Mouse (Mus musculus) spleen, adult 12 weeks (tissue): ENCODE measurements at regions not wholly inside any gene's neighbourhood (a gene's known extent, or its start where the extent isn't known, plus 50 kb on each side); places are given as distances from the start of the nearest gene placed in this dataset.
"Not testable (repeated sequence)": the region's sequence is repeated elsewhere in the genome, so short reads cannot be mapped to it uniquely, and the experiment has no call there.

ENCODE experiments used
- DNase-seq: peaks from one replicate; pipeline ENCODE4 v3.0.0; 2022; ENCODE audit warnings: low spot score

DNA sequence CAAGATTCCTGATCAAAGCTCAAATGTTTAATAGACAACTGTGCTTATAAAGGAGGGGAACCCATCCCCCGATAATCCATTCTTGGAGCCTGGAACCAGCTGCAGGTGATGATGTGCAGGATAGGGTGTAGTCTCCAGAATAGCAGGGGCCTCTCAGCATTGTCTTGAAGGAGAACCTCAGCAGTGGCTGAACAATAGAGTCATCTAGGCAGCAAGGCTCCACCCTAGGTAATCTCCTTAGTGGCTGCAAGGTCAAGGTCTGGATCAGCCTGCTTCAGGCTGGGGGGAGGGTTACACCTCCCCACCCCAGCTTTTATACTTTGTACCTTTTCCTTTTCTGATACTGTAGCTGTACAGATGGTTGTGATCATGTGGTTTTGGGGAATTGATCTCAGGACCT lies 116.8 kb upstream of the Mettl4 start:
- no peak for DNase-seq

DNA sequence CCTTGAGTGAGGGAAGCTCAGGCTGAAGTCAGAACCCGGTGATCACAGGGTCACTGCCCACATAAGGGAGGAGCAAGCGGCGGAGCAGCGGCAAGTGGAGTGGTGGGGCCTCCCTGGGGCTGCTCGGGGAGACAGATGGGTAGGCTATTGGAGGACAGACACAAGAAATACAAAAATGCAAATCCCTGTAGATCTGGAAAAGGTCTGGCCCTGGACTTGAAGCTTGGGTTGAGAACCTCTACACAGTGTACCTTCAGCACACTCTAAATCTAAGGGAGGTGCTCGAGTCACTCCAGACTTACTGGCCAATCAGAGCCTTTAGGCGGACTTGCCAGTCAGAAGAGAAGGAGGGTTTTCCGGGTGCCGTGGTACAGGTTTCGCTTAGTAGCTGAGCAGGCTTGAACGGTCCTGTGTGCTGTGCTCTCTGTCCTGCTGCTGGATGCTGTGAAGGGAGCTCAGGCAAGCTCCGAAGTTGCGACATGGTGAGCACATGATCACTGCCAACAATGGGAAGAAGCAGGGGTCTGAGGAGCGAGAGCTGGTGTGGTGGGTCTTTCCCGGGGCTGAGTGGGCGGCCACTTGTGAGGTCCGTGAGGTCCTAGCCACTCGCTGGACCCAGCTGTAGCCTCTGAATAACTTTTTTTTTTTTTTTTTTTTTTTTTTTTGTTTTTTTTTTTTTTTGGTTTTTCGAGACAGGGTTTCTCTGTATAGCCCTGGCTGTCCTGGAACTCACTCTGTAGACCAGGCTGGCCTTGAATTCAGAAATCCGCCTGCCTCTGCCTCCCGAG lies 114.9 kb upstream of the Mettl4 start:
- DNase-seq, result peak; percentile 58

DNA sequence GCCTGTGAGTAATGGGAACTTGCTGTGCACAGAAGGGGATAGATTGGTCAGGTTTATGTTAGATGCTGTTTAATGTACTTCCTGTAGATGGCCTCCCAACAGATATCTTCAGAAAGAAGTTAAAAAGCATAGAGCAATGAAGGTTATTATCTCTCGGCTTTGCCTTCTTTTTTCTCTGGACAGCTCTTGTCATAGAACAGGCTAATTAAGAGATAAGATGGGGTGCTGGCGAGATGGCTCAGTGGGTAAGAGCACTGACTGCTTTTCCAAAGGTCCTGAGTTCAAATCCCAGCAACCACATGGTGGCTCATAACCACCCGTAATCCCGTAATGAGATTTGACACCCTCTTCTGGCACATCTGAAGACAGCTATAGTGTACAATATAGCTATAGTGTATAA lies 104.9 kb upstream of the Mettl4 start:
- DNase-seq, result not testable (repeated sequence)

DNA sequence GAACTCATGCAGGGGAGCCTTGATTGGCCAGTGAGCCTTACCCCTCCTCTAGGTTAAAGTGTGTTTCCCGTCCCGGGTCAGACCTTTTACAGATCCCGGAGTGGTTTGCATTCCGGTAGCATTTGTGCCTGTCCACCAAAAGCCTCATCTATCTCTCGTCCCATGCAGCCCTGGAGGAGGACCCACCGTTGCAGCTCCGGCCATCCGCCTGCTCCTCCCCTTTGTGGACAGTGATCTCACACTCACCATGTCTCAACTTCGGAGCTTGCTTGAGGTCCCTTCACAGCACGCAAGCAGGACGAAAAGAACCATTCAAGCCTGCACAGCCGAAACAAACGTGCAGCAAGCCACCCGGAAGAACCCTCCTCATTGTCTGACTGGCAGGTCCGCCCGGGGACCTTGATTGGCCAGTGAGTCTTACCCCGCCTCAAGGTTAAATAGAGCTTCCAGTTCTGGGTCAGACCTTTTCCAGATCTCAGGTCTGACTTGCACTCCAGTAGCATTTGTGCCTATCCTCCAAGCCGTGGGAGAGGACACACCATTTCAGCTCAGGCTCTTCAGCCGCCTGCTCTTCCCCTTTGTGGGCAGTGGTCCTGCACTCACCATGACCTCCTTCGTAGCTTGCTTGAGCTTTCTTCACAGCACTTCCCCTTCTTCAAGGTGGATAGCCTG lies 84.8 kb upstream of the Mettl4 start:
- DNase-seq, result peak; percentile 55

DNA sequence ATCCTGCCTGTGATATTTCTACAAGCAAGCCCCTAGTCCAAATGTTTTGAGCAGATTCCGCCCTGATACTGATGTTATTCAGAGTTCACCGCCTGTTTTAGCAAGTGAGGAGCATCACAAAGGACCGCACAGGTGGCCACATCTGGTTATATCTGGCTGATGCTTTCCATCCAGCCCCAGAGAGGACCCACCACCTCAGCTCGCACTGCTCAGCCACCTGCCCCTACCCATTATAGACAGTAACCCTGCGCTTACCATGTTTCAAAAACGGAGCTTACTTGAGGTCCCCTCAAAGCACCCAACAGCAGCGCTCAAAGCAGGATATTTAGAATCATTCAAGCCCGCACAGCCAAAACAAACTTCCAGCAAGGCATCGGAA lies 84.2 kb upstream of the Mettl4 start:
- DNase-seq, result not testable (repeated sequence)

DNA sequence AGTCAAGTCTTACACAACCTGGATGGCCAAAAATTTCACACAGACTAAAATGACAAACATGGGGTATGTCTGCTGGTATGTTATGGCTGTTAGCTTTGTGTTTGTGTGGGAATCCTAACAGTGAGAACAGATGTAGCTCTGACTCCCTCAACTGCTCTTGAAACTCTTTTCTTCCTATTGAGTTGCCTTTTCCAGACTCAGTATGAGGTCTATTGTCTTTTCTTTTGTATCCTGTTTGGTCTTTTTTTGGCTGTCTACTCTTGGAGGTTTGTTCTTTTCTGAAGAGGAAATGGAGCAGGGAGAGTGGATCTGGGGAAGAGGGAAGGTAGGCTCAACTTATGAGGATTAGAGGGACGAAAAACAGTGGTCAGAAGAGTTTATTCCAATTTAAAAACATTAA lies 76.6 kb upstream of the Mettl4 start:
- not testable (repeated sequence) for DNase-seq

DNA sequence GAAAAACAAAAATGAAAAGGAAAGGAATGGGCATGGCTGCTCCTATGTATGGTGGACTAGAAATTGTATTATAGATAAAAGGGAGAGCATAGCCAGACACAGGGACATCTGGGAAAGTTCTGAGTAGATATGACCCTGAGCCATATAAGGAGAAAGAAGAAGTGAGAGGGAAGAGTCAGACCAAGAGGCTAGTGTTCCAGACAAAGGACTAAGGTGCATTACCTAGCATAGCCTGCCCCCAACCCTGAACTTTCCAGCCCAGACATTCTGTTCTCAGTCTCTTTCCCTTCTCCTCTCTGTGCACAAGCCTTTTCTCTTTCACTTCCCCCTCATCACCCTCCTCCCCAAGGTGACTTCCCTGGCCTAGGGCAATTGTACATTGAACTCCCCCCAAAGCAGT lies 58.9 kb upstream of the Mettl4 start:
- no peak for DNase-seq
